Mouse (Mus musculus) hindbrain, embryonic 12.5 days (tissue): ENCODE results near the gene Pygb. TPM values are rescaled to one million over a fixed set of nuclear protein-coding genes. Genes with fewer than 3 reads are reported as not detected.

ENCODE experiments used
- ATAC-seq: fragments of 200-750 bp; cut with Nextera tagmentation; 2 replicates; pipeline ENCODE4 v1.8.0; 2017; ENCODE audit warnings: moderate TSS enrichment; ENCODE audit not compliant: low FRiP score
- H3K27ac ChIP-seq: fragments of 300-500 bp; sonication (generic); 2 replicates; pipeline ENCODE4 v1.5.1; 2016; ENCODE audit warnings: mild to moderate bottlenecking
- H3K27me3 ChIP-seq: fragments of 300-500 bp; sonication (generic); 2 replicates; pipeline ENCODE4 v1.6.1; 2016; ENCODE audit warnings: mild to moderate bottlenecking
- H3K36me3 ChIP-seq: fragments of 300-500 bp; sonication (generic); 2 replicates; pipeline ENCODE4 v1.6.1; 2016; ENCODE audit warnings: mild to moderate bottlenecking
- H3K4me1 ChIP-seq: fragments of 300-500 bp; sonication (generic); 2 replicates; pipeline ENCODE4 v1.6.1; 2016
- H3K4me2 ChIP-seq: fragments of 300-500 bp; sonication (generic); replicated peaks from 2 replicates; pipeline ENCODE4 v1.6.1; 2016; ENCODE audit warnings: mild to moderate bottlenecking
- H3K4me3 ChIP-seq: fragments of 300-500 bp; sonication (generic); 2 replicates; pipeline ENCODE4 v1.5.1; 2016; ENCODE audit warnings: mild to moderate bottlenecking
- H3K9ac ChIP-seq: fragments of 300-500 bp; sonication (generic); 2 replicates; pipeline ENCODE4 v1.6.1; 2016; ENCODE audit warnings: mild to moderate bottlenecking, moderate library complexity
- H3K9me3 ChIP-seq: fragments of 300-500 bp; sonication (generic); replicated peaks from 2 replicates; pipeline ENCODE4 v1.6.1; 2016; ENCODE audit warnings: mild to moderate bottlenecking
- WGBS: fragments of 180-500 bp; shearing (Covaris S2); methylation state at CpG from one replicate; pipeline ENCODE4 v1.1.7; 2016; 5-methylcytosine and 5-hydroxymethylcytosine counted together
- polyA plus RNA-seq: library from polyadenylated mRNA; unstranded; fragments of >200 nt; fragmentation: Nextera tagmentation; extraction: Ambion mirVana; gene quantifications from 2 replicates; pipeline ENCODE4 v1.2.1, GENCODE M21; 2016

Gene Pygb
- polyA plus RNA-seq, 1 experiment from 2014 or later, result 95.3 TPM

GRCm38 (mm10) chr2:150803035-150803434 lies 16.5 kb downstream of the Pygb start:
- Histone ChIP-seq H3K27ac (no peak overlapping the region), H3K36me3 (peaks cover 39% of the 10 kb centered on the region), H3K9me3 (no peaks in the 10 kb centered on the region), H3K27me3 (no peaks in the 10 kb centered on the region), H3K4me2 (no peak overlapping the region), H3K4me1 (no peaks in the 10 kb centered on the region), H3K9ac (no peak overlapping the region), H3K4me3 (no peak overlapping the region)
- WGBS, result 95% methylated on average over 1 of the region's 1 CpGs
- ATAC-seq, result no peak

GRCm38 (mm10) chr2:150808381-150808780 lies 21.8 kb downstream of the Pygb start:
- Histone ChIP-seq H3K4me1 (no peaks in the 10 kb centered on the region), H3K27ac (no peak overlapping the region), H3K27me3 (no peaks in the 10 kb centered on the region), H3K4me2 (no peak overlapping the region), H3K9ac (no peak overlapping the region), H3K36me3 (peaks cover 68% of the 10 kb centered on the region), H3K9me3 (no peaks in the 10 kb centered on the region), H3K4me3 (no peak overlapping the region)
- WGBS, result 77% methylated on average over 6 of the region's 6 CpGs
- ATAC-seq, result no peak

GRCm38 (mm10) chr2:150808812-150809211 lies 22.3 kb downstream of the Pygb start:
- Histone ChIP-seq H3K27me3 (no peaks in the 10 kb centered on the region), H3K27ac (no peak overlapping the region), H3K9ac (no peak overlapping the region), H3K9me3 (no peaks in the 10 kb centered on the region), H3K4me1 (no peaks in the 10 kb centered on the region), H3K36me3 (peaks cover 70% of the 10 kb centered on the region), H3K4me3 (no peak overlapping the region), H3K4me2 (no peak overlapping the region)
- 93% methylated on average over 6 of the region's 6 CpGs for WGBS
- no peak for ATAC-seq

GRCm38 (mm10) chr2:150810603-150811002 lies 24.1 kb downstream of the Pygb start:
- Histone ChIP-seq H3K4me1 (no peaks in the 10 kb centered on the region), H3K9ac (no peak overlapping the region), H3K36me3 (peaks cover 76% of the 10 kb centered on the region), H3K4me2 (no peak overlapping the region), H3K4me3 (no peak overlapping the region), H3K27ac (no peak overlapping the region), H3K9me3 (no peaks in the 10 kb centered on the region), H3K27me3 (no peaks in the 10 kb centered on the region)
- ATAC-seq, result no peak
- 88% methylated on average over 5 of the region's 5 CpGs for WGBS

GRCm38 (mm10) chr2:150812816-150813215 lies 26.3 kb downstream of the Pygb start:
- no peak overlapping the region for H3K27ac ChIP-seq
- ATAC-seq, result no peak
- no peaks in the 10 kb centered on the region for H3K4me1 ChIP-seq
- no peak overlapping the region for H3K4me2 ChIP-seq
- H3K27me3 ChIP-seq, result no peaks in the 10 kb centered on the region
- H3K9ac ChIP-seq, result no peak overlapping the region
- WGBS, result 93% methylated on average over 6 of the region's 6 CpGs
- H3K36me3 ChIP-seq, result peaks cover 77% of the 10 kb centered on the region
- no peaks in the 10 kb centered on the region for H3K9me3 ChIP-seq
- H3K4me3 ChIP-seq, result no peak overlapping the region

GRCm38 (mm10) chr2:150816676-150817402 lies 30.3 kb downstream of the Pygb start:
- Histone ChIP-seq H3K36me3 (peaks cover 80% of the 10 kb centered on the region), H3K4me2 (no peak overlapping the region), H3K4me1 (no peaks in the 10 kb centered on the region), H3K4me3 (no peak overlapping the region), H3K9ac (no peak overlapping the region), H3K27ac (no peak overlapping the region), H3K27me3 (no peaks in the 10 kb centered on the region), H3K9me3 (no peaks in the 10 kb centered on the region)
- ATAC-seq, result no peak
- 93% methylated on average over 18 of the region's 18 CpGs for WGBS

GRCm38 (mm10) chr2:150818742-150819141 lies 32.2 kb downstream of the Pygb start:
- ATAC-seq, result no peak
- no peak overlapping the region for H3K4me2 ChIP-seq
- no peak overlapping the region for H3K9ac ChIP-seq
- no peaks in the 10 kb centered on the region for H3K9me3 ChIP-seq
- H3K36me3 ChIP-seq, result peaks cover 71% of the 10 kb centered on the region
- 93% methylated on average over 8 of the region's 8 CpGs for WGBS
- H3K27ac ChIP-seq, result no peak overlapping the region
- no peak overlapping the region for H3K4me3 ChIP-seq
- H3K4me1 ChIP-seq, result no peaks in the 10 kb centered on the region
- no peaks in the 10 kb centered on the region for H3K27me3 ChIP-seq

- H3K27ac ChIP-seq, result no peak overlapping the region
- no peaks in the 10 kb centered on the region for H3K27me3 ChIP-seq
- H3K36me3 ChIP-seq, result peaks cover 71% of the 10 kb centered on the region
- no peaks in the 10 kb centered on the region for H3K4me1 ChIP-seq
- whole genome bisulfite sequencing, result 92% methylated on average over 8 of the region's 8 CpGs
- no peak overlapping the region for H3K9ac ChIP-seq
- ATAC-seq, result no peak
- no peaks in the 10 kb centered on the region for H3K9me3 ChIP-seq
- H3K4me2 ChIP-seq, result no peak overlapping the region
- H3K4me3 ChIP-seq, result no peak overlapping the region
These were observed 34.2 kb downstream of the Pygb start for GRCm38 (mm10) chr2:150820720-150821119.

GRCm38 (mm10) chr2:150822987-150823386 lies 36.5 kb downstream of the Pygb start:
- Histone ChIP-seq H3K27ac (no peak overlapping the region), H3K4me2 (no peak overlapping the region), H3K9ac (no peak overlapping the region), H3K4me3 (no peak overlapping the region), H3K4me1 (no peaks in the 10 kb centered on the region), H3K36me3 (peaks cover 78% of the 10 kb centered on the region), H3K9me3 (no peaks in the 10 kb centered on the region), H3K27me3 (no peaks in the 10 kb centered on the region)
- no peak for ATAC-seq
- 85% methylated on average over 8 of the region's 8 CpGs for WGBS

- H3K4me1 ChIP-seq, result no peaks in the 10 kb centered on the region
- H3K4me2 ChIP-seq, result no peak overlapping the region
- no peaks in the 10 kb centered on the region for H3K27me3 ChIP-seq
- 93% methylated on average over 3 of the region's 3 CpGs for WGBS
- no peak overlapping the region for H3K4me3 ChIP-seq
- peaks cover 83% of the 10 kb centered on the region for H3K36me3 ChIP-seq
- H3K9me3 ChIP-seq, result no peaks in the 10 kb centered on the region
- H3K9ac ChIP-seq, result no peak overlapping the region
- no peak overlapping the region for H3K27ac ChIP-seq
- ATAC-seq, result no peak
These were observed 39.9 kb downstream of the Pygb start for GRCm38 (mm10) chr2:150826426-150826825.

GRCm38 (mm10) chr2:150828164-150828563 lies 41.6 kb downstream of the Pygb start:
- Histone ChIP-seq H3K36me3 (peaks cover 92% of the 10 kb centered on the region), H3K27me3 (no peaks in the 10 kb centered on the region), H3K27ac (no peak overlapping the region), H3K4me1 (no peaks in the 10 kb centered on the region), H3K4me3 (no peak overlapping the region), H3K9ac (no peak overlapping the region), H3K9me3 (no peaks in the 10 kb centered on the region), H3K4me2 (no peak overlapping the region)
- ATAC-seq, result no peak
- 86% methylated on average over 3 of the region's 3 CpGs for WGBS

- Histone ChIP-seq H3K27ac (no peak overlapping the region), H3K36me3 (peaks cover 94% of the 10 kb centered on the region), H3K9ac (no peak overlapping the region), H3K27me3 (no peaks in the 10 kb centered on the region), H3K4me3 (no peak overlapping the region), H3K4me1 (no peaks in the 10 kb centered on the region), H3K9me3 (no peaks in the 10 kb centered on the region), H3K4me2 (no peak overlapping the region)
- 90% methylated on average over 4 of the region's 4 CpGs for WGBS
- ATAC-seq, result no peak
These were observed 42.1 kb downstream of the Pygb start for GRCm38 (mm10) chr2:150828654-150829053.

- peaks cover 93% of the 10 kb centered on the region for H3K36me3 ChIP-seq
These were observed 43.5 kb downstream of the Pygb start for GRCm38 (mm10) chr2:150830011-150830410.

More at GRCm38 (mm10) chr2:150830011-150830410, 43.5 kb downstream of the Pygb start:
- no peak overlapping the region for H3K9ac ChIP-seq
- H3K27ac ChIP-seq, result no peak overlapping the region
- ATAC-seq, result no peak
- no peaks in the 10 kb centered on the region for H3K4me1 ChIP-seq
- no peak overlapping the region for H3K4me2 ChIP-seq
- no peak overlapping the region for H3K4me3 ChIP-seq
- WGBS, result 78% methylated on average over 2 of the region's 2 CpGs
- H3K9me3 ChIP-seq, result no peaks in the 10 kb centered on the region
- no peaks in the 10 kb centered on the region for H3K27me3 ChIP-seq
